Mouse (Mus musculus) brain, embryonic 14.5 days (tissue): ENCODE measurements around the gene Ccnk.

Experiments used
- CTCF ChIP-seq: fragments of 200-500 bp; IDR thresholded peaks from 2 replicates; pipeline ENCODE4 v1.5.1; 2012; ENCODE audit warnings: inconsistent platforms, mild to moderate bottlenecking, moderate library complexity, borderline replicate concordance; ENCODE audit not compliant: insufficient read depth, insufficient read length; ENCODE audit errors: extremely low read depth
- POLR2A ChIP-seq: fragments of 200-500 bp; IDR thresholded peaks from 2 replicates; pipeline ENCODE4 v1.6.1; 2012; ENCODE audit warnings: mild to moderate bottlenecking, inconsistent platforms, borderline replicate concordance; ENCODE audit not compliant: poor library complexity, insufficient read depth, insufficient read length, severe bottlenecking; ENCODE audit errors: extremely low read depth

- TF ChIP-seq CTCF (no peak), POLR2A (no peak)
Measured at GRCm38 (mm10) chr12:108187541-108188091, 8.2 kb downstream of the Ccnk start.
